Comparison of ENCODE assay signal across 14 mouse cellular contexts in the genomic region with DNA sequence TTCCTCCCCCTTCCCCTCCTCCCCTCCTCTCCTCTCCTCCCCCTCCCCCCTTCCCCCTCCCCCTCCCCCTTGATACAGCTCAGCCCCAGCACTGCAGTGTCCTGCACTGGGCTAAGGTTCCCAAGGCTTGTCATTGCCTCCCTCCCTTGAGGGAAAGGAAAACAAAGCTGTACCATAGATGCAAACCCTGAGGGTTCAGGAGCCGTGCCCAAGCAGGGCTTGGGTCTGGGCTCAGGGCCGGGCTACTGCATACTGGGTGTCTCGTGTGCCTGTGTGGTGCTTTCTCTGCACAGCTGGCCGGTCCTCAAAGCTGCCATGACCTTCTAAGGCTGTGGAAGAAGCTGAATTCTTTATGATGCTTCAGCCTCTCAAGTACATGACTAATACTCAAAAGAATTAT.
DNase-seq lines count a peak whose midpoint lies in the region; ATAC-seq lines count a peak whose summit lies in the region.
"Had no signal": no experiment of that assay in that cellular context is flagged by ENCODE, and none has a peak within 500 bp of the region (broad histone marks: within the 10 kb centered on the region; RNA-seq: fewer than 3 reads in every experiment).

No protein-coding gene starts in this region.

- no peak overlapping the region for H3K9ac ChIP-seq in heart, embryonic 16.5 days (ENCODE audit: low read length)
- no peak overlapping the region for H3K9ac ChIP-seq in midbrain, embryonic 12.5 days (replicated peaks)
- H3K9ac ChIP-seq: limb, embryonic 15.5 days had no signal

- no peak overlapping the region for H3K4me3 ChIP-seq in heart, embryonic 16.5 days (ENCODE audit: low read length)
- no peak overlapping the region for H3K4me3 ChIP-seq in midbrain, embryonic 12.5 days
- H3K4me3 ChIP-seq in midbrain, embryonic 10.5 days, result no peak overlapping the region
- H3K4me3 ChIP-seq: erythroblast, embryonic 14.5 days; layer of hippocampus, adult 2 months; limb, embryonic 15.5 days; myocyte had no signal

- no peak overlapping the region for H3K4me2 ChIP-seq in heart, embryonic 16.5 days (ENCODE audit: low read depth, low read length)
- H3K4me2 ChIP-seq in midbrain, embryonic 12.5 days (replicated peaks), result no peak overlapping the region
- H3K4me2 ChIP-seq: limb, embryonic 15.5 days had no signal

- peaks cover 3% of the 10 kb centered on the region; the same call in 1 of the 2 replicates for H3K36me3 ChIP-seq in heart, embryonic 16.5 days (ENCODE audit: control insufficient read depth, insufficient read depth)
- peaks cover 24% of the 10 kb centered on the region for H3K36me3 ChIP-seq in midbrain, embryonic 12.5 days
- H3K36me3 ChIP-seq in midbrain, embryonic 10.5 days, result peaks cover 37% of the 10 kb centered on the region

- intact Hi-C loops in heart, postnatal 10 days (cut with DNase I), result no loop called here

- no peaks in the 10 kb centered on the region for H3K9me3 ChIP-seq in heart, embryonic 16.5 days (replicated peaks; ENCODE audit: control insufficient read depth, low read length)
- H3K9me3 ChIP-seq in midbrain, embryonic 12.5 days, result no peaks in the 10 kb centered on the region
- H3K9me3 ChIP-seq in midbrain, embryonic 10.5 days (replicated peaks), result no peaks in the 10 kb centered on the region
- H3K9me3 ChIP-seq: limb, embryonic 15.5 days had no signal

- 0 out of 2 replicates have a peak, but pooled peaks have one; percentile 6 for ATAC-seq in heart, embryonic 16.5 days (replicated peaks; ENCODE audit: extremely low read depth, insufficient read depth, low FRiP score)
- ATAC-seq in midbrain, embryonic 12.5 days (ENCODE audit: low FRiP score, low read depth), result 0 out of 2 replicates have a peak, but pooled peaks have one; percentile 19
- ATAC-seq: intestine, embryonic 16.5 days had no signal

- 50% methylated on average over 4 of the region's 4 CpGs for WGBS in heart, embryonic 16.5 days
- WGBS in midbrain, embryonic 12.5 days, result 61% methylated on average over 4 of the region's 4 CpGs
- 69% methylated on average over 4 of the region's 4 CpGs for WGBS in midbrain, embryonic 10.5 days

- H3K4me1 ChIP-seq in heart, embryonic 16.5 days (ENCODE audit: control insufficient read depth, insufficient read depth, low read length), result peaks cover 12% of the 10 kb centered on the region
- peaks cover 9% of the 10 kb centered on the region for H3K4me1 ChIP-seq in midbrain, embryonic 12.5 days
- peaks cover 33% of the 10 kb centered on the region for H3K4me1 ChIP-seq in midbrain, embryonic 10.5 days
- H3K4me1 ChIP-seq: limb, embryonic 15.5 days had no signal

- no peaks in the 10 kb centered on the region for H3K27me3 ChIP-seq in heart, embryonic 16.5 days (ENCODE audit: control insufficient read depth, insufficient read depth, low read length)
- no peaks in the 10 kb centered on the region for H3K27me3 ChIP-seq in midbrain, embryonic 12.5 days
- H3K27me3 ChIP-seq in midbrain, embryonic 10.5 days (ENCODE audit: low read depth, poor library complexity, severe bottlenecking), result no peaks in the 10 kb centered on the region
- H3K27me3 ChIP-seq: limb, embryonic 15.5 days had no signal

- no peak overlapping the region for H3K27ac ChIP-seq in heart, embryonic 16.5 days (ENCODE audit: low read length)
- H3K27ac ChIP-seq in midbrain, embryonic 12.5 days (replicated peaks), result no peak overlapping the region
- no peak overlapping the region; the same call in 1 of the 2 replicates for H3K27ac ChIP-seq in midbrain, embryonic 10.5 days (replicated peaks)
- H3K27ac ChIP-seq: layer of hippocampus, adult 2 months; limb, embryonic 15.5 days had no signal

- peak; percentile 23 for DNase-seq in adrenal gland, adult 2 months
- DNase-seq in adrenal gland, postnatal 4 days (ENCODE audit: low spot score in 2 of 2), result no peak
- DNase-seq in heart, postnatal 10 days, result no peak
- no peak for DNase-seq in midbrain, embryonic 10.5 days (ENCODE audit: low spot score)
- DNase-seq in testis, postnatal 14 days (ENCODE audit: low spot score), result no peak
- no peak for DNase-seq in testis, postnatal 10 days (ENCODE audit: low spot score)
- DNase-seq: cerebellum, adult 11 months had no signal
